Mouse (Mus musculus): ENCODE data around the gene Pgls. TPM values are rescaled to one million over a fixed set of nuclear protein-coding genes. Genes with fewer than 3 reads are reported as not detected.
A peak's percentile ranks its signal among the peaks of the same experiment; 100 is the strongest.

The Pgls gene
- total and polyA plus RNA-seq, 2 experiments from 2014 or later, result 212 to 425 TPM

DNA sequence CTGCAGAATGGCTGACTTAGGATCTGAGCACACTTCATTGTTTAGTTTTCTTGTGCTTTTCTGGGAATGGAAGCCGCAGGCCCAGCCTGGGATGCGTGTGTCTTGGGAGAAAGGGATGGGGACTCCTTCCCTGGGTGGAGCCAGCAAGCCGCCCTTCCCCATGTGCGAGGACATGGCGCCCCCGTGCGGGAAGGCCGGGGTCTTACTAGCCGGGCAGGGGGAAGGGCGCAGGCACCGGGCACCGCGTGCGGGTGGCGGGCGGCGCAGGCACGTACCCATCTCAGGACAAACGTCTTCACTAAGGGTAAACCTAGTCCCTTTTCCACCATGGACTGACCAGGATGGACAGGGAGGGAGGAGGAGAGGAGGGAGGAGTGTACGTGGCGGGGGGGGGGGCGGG lies 41.2 kb downstream of the Pgls start:
- H3K27ac ChIP-seq (ENCODE audit: low read depth), result no peak overlapping the region
- DNase-seq (ENCODE audit: low spot score) (no peak), ATAC-seq (ENCODE audit: insufficient read depth, low read depth) (no peak)
- H3K9me3 ChIP-seq (replicated peaks; ENCODE audit: control insufficient read depth, low read length), result no peaks in the 10 kb centered on the region
- WGBS, result 16% methylated on average over 19 of the region's 22 CpGs
- no peak overlapping the region for H3K4me3 ChIP-seq (ENCODE audit: low read depth, low read length)
- no peak overlapping the region; the same call in 1 of the 2 replicates for H3K4me2 ChIP-seq (ENCODE audit: low read depth, low read length)
- H3K9ac ChIP-seq (replicated peaks; ENCODE audit: low read depth, low read length), result no peak overlapping the region
- peaks cover 43% of the 10 kb centered on the region for H3K27me3 ChIP-seq (ENCODE audit: control insufficient read depth, insufficient read depth, low read length)
- peaks cover 22% of the 10 kb centered on the region for H3K4me1 ChIP-seq (ENCODE audit: control insufficient read depth, insufficient read depth)
- TF ChIP-seq EP300 (IDR thresholded peaks at IDR 0.05; ENCODE audit: low read depth), result no peak
- TF ChIP-seq CTCF (IDR thresholded peaks at IDR 0.05; ENCODE audit: low read depth), result peak; percentile 40
- H3K36me3 ChIP-seq (replicated peaks; ENCODE audit: control insufficient read depth, insufficient read depth, low read length), result no peaks in the 10 kb centered on the region

DNA sequence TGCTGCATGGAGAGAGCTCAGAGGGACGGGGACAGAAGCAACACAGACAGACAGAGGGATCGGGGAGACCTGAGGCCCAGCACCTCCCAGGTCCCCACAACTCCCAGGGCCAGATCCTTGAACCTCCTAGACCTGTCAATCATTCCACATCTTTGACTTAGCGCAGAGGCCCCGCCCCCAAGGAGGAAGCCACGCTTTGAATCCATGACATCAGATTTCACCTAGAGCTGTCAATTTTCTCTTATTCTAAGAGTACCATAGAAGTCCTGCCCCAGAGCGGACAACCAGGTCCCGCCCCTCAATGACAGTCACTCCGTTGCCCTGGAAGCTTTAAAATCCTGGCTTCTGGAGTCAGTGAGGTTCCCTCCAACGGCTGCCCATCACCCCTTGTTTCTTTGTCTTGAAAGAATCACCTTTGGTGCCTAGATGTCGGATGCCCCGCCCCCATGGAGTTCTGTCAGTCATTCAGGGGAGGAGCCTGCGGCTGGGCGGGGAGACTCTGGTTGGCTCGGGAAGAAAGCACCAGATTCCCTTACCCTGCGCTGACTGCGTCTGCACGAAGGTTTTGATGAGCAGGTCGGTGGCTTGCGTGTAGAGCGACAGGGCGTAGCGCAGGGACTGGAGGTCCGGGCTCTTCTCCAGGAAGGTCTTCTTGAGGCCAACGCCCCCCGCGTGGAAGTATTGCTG lies 42.1 kb downstream of the Pgls start:
- DNase-seq (ENCODE audit: low spot score), result no peak
- Histone ChIP-seq H3K36me3 (replicated peaks; ENCODE audit: control insufficient read depth, insufficient read depth, low read length) (no peaks in the 10 kb centered on the region), H3K4me1 (ENCODE audit: control insufficient read depth, insufficient read depth) (peaks cover 14% of the 10 kb centered on the region), H3K27ac (ENCODE audit: low read depth) (no peak overlapping the region), H3K27me3 (ENCODE audit: control insufficient read depth, insufficient read depth, low read length) (peaks cover 43% of the 10 kb centered on the region), H3K9ac (replicated peaks; ENCODE audit: low read depth, low read length) (no peak overlapping the region), H3K4me3 (ENCODE audit: low read depth, low read length) (no peak overlapping the region), H3K9me3 (replicated peaks; ENCODE audit: control insufficient read depth, low read length) (no peaks in the 10 kb centered on the region), H3K4me2 (ENCODE audit: low read depth, low read length) (peak overlapping the region; percentile 19)
- ATAC-seq (ENCODE audit: insufficient read depth, low read depth), result no peak
- 4% methylated on average over 26 of the region's 26 CpGs for WGBS
- TF ChIP-seq CTCF (IDR thresholded peaks at IDR 0.05; ENCODE audit: low read depth), result no peak
- TF ChIP-seq EP300 (IDR thresholded peaks at IDR 0.05; ENCODE audit: low read depth), result no peak

- Histone ChIP-seq H3K27ac (ENCODE audit: low read depth) (no peak overlapping the region), H3K4me2 (ENCODE audit: low read depth, low read length) (no peak overlapping the region), H3K36me3 (replicated peaks; ENCODE audit: control insufficient read depth, insufficient read depth, low read length) (no peaks in the 10 kb centered on the region), H3K9ac (replicated peaks; ENCODE audit: low read depth, low read length) (no peak overlapping the region), H3K4me3 (ENCODE audit: low read depth, low read length) (no peak overlapping the region), H3K4me1 (ENCODE audit: control insufficient read depth, insufficient read depth) (peaks cover 6% of the 10 kb centered on the region; the same call in 1 of the 2 replicates), H3K27me3 (ENCODE audit: control insufficient read depth, insufficient read depth, low read length) (peaks cover 27% of the 10 kb centered on the region), H3K9me3 (replicated peaks; ENCODE audit: control insufficient read depth, low read length) (no peaks in the 10 kb centered on the region)
- ATAC-seq (ENCODE audit: insufficient read depth, low read depth), result no peak
- DNase-seq (ENCODE audit: low spot score), result no peak
- TF ChIP-seq CTCF (IDR thresholded peaks at IDR 0.05; ENCODE audit: low read depth), result no peak
- no peak for TF ChIP-seq EP300 (IDR thresholded peaks at IDR 0.05; ENCODE audit: low read depth)
- 53% methylated on average over 8 of the region's 8 CpGs for WGBS
Measured at GRCm38 (mm10) chr8:71637149-71638095, 45.4 kb downstream of the Pgls start.

DNA sequence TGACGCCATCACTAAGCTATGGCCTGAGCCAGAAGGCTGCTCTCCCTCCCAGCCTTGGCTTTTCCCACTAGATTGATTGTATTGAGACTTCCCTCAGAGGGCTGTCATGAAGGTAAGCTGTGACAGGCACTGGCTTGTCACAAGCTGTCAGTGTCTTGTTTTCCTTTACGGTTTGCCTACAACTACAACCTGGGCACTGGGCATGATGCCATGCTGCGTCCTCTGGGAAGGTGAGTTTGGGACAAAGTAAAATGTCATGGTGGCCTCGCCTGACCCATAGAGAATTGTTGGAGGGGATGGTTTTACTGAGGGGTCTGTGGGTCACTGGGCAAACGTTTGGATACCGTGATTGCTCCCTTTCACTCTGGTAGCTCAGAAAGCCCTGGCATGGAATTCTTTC lies 46.3 kb downstream of the Pgls start:
- no peaks in the 10 kb centered on the region for H3K9me3 ChIP-seq (replicated peaks; ENCODE audit: control insufficient read depth, low read length)
- H3K27me3 ChIP-seq (ENCODE audit: control insufficient read depth, insufficient read depth, low read length), result peaks cover 18% of the 10 kb centered on the region
- H3K9ac ChIP-seq (replicated peaks; ENCODE audit: low read depth, low read length), result no peak overlapping the region
- H3K27ac ChIP-seq (ENCODE audit: low read depth), result no peak overlapping the region
- no peak overlapping the region for H3K4me3 ChIP-seq (ENCODE audit: low read depth, low read length)
- no peak for ATAC-seq (ENCODE audit: insufficient read depth, low read depth)
- DNase-seq (ENCODE audit: low spot score), result no peak
- peaks cover 6% of the 10 kb centered on the region; the same call in 1 of the 2 replicates for H3K4me1 ChIP-seq (ENCODE audit: control insufficient read depth, insufficient read depth)
- H3K36me3 ChIP-seq (replicated peaks; ENCODE audit: control insufficient read depth, insufficient read depth, low read length), result no peaks in the 10 kb centered on the region
- no peak overlapping the region for H3K4me2 ChIP-seq (ENCODE audit: low read depth, low read length)
- TF ChIP-seq CTCF (IDR thresholded peaks at IDR 0.05; ENCODE audit: low read depth) (no peak), EP300 (IDR thresholded peaks at IDR 0.05; ENCODE audit: low read depth) (no peak)
- WGBS, result 72% methylated on average over 6 of the region's 6 CpGs

DNA sequence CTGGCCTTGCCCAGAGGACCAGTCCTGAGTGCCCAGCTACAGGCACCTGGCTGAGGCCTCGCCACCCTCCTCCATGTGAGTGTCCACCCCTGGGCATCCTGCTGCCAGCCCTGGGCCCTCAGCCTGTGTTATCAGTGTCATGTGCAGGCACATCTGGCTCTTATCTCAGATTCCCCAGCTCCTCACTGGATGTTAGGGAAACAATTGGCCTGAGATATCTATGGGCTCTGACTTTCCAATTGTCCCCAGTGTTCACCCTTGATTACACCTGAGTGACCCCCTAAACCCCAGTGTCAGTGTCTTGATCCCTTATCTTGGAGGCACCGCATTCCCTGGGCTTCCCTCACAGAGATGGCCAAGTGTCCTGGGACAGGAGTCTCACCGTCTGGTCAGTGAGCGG lies 47.3 kb downstream of the Pgls start:
- DNase-seq (ENCODE audit: low spot score), result no peak
- Histone ChIP-seq H3K9me3 (replicated peaks; ENCODE audit: control insufficient read depth, low read length) (no peaks in the 10 kb centered on the region), H3K4me3 (ENCODE audit: low read depth, low read length) (no peak overlapping the region), H3K4me1 (ENCODE audit: control insufficient read depth, insufficient read depth) (0 out of 2 replicates have a peak, but pooled peaks cover 1% of the 10 kb centered on the region), H3K27me3 (ENCODE audit: control insufficient read depth, insufficient read depth, low read length) (peaks cover 9% of the 10 kb centered on the region), H3K36me3 (replicated peaks; ENCODE audit: control insufficient read depth, insufficient read depth, low read length) (no peaks in the 10 kb centered on the region), H3K27ac (ENCODE audit: low read depth) (no peak overlapping the region), H3K9ac (replicated peaks; ENCODE audit: low read depth, low read length) (no peak overlapping the region), H3K4me2 (ENCODE audit: low read depth, low read length) (no peak overlapping the region)
- no peak for ATAC-seq (ENCODE audit: insufficient read depth, low read depth)
- WGBS, result 60% methylated on average over 4 of the region's 4 CpGs
- TF ChIP-seq EP300 (IDR thresholded peaks at IDR 0.05; ENCODE audit: low read depth), result no peak
- TF ChIP-seq CTCF (IDR thresholded peaks at IDR 0.05; ENCODE audit: low read depth), result no peak

All from heart, postnatal 0 days (tissue).